35 mouse cellular contexts compared by ENCODE assay signal in the genomic region with DNA sequence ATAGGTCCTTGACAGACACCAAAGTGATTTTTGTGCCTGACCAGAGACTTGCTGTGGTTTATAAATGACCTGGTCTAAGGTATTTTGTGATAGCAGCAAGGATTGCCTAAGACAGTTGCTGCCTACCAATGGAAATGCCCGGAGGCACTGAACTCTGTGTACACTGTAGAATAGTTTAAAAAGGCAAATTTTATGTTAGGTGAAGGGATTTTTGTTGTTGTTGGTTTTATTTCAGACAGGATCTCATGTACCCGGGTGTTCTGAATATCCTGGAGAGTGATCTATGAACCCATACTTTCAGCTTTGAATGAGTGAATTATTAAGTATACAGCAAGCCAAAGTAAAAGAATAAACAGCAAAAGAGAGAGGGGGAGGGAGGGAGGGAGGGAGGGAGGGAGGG. TPM values are rescaled to one million over a fixed set of nuclear protein-coding genes. Genes with fewer than 3 reads are reported as not detected.
"Had no signal": no experiment of that assay in that cellular context is flagged by ENCODE, and none has a peak within 500 bp of the region (broad histone marks: within the 10 kb centered on the region; RNA-seq: fewer than 3 reads in every experiment).

No protein-coding gene starts in this region.

- H3K9ac ChIP-seq: limb, embryonic 12.5 days; limb, embryonic 13.5 days; limb, embryonic 15.5 days; liver, embryonic 12.5 days; liver, embryonic 13.5 days; liver, embryonic 14.5 days; liver, embryonic 15.5 days; liver, postnatal 0 days; lung, embryonic 14.5 days; lung, embryonic 15.5 days; midbrain, embryonic 12.5 days; midbrain, embryonic 13.5 days; midbrain, embryonic 15.5 days; neural tube, embryonic 12.5 days; neural tube, embryonic 13.5 days had no signal

- H3K4me1 ChIP-seq: limb, embryonic 12.5 days; limb, embryonic 13.5 days; limb, embryonic 15.5 days; liver, embryonic 12.5 days; liver, embryonic 13.5 days; liver, embryonic 15.5 days; lung, embryonic 15.5 days; midbrain, embryonic 10.5 days; midbrain, embryonic 12.5 days; midbrain, embryonic 13.5 days; midbrain, embryonic 15.5 days; neural tube, embryonic 12.5 days; neural tube, embryonic 13.5 days had no signal

- H3K4me2 ChIP-seq: limb, embryonic 12.5 days; limb, embryonic 13.5 days; limb, embryonic 15.5 days; liver, embryonic 12.5 days; liver, embryonic 13.5 days; liver, embryonic 15.5 days; lung, embryonic 14.5 days; lung, embryonic 15.5 days; midbrain, embryonic 11.5 days; midbrain, embryonic 12.5 days; midbrain, embryonic 13.5 days; midbrain, embryonic 15.5 days; neural tube, embryonic 12.5 days; neural tube, embryonic 13.5 days had no signal

- ATAC-seq: liver, embryonic 12.5 days; liver, postnatal 0 days; lung, postnatal 0 days; midbrain, embryonic 13.5 days; midbrain, embryonic 15.5 days; midbrain, embryonic 16.5 days had no signal

- H3K9me3 ChIP-seq: limb, embryonic 10.5 days; limb, embryonic 13.5 days; limb, embryonic 15.5 days; liver, embryonic 12.5 days; liver, embryonic 13.5 days; liver, embryonic 15.5 days; lung, embryonic 15.5 days; megakaryocyte, embryonic 14.5 days; midbrain, embryonic 10.5 days; midbrain, embryonic 12.5 days; midbrain, embryonic 13.5 days; midbrain, embryonic 15.5 days; neural tube, embryonic 12.5 days; neural tube, embryonic 13.5 days had no signal

- H3K4me3 ChIP-seq: limb, embryonic 10.5 days; limb, embryonic 12.5 days; limb, embryonic 13.5 days; limb, embryonic 15.5 days; liver, embryonic 12.5 days; liver, embryonic 13.5 days; liver, embryonic 15.5 days; lung, embryonic 15.5 days; megakaryocyte, embryonic 14.5 days; midbrain, embryonic 10.5 days; midbrain, embryonic 12.5 days; midbrain, embryonic 13.5 days; midbrain, embryonic 15.5 days; myocyte; neural tube, embryonic 12.5 days; neural tube, embryonic 13.5 days had no signal

- DNase-seq: left cerebral cortex, postnatal 4 days; liver; liver, embryonic 13.5 days; liver, postnatal 0 days; lung, adult 18-20 months; lung, adult 2 months; lung, embryonic 14.5 days; lung, postnatal 10 days; lung, postnatal 14 days; lung, postnatal 36 days; lung, postnatal 4 days; midbrain, embryonic 14.5 days had no signal

- H3K36me3 ChIP-seq: limb, embryonic 10.5 days; limb, embryonic 12.5 days; limb, embryonic 13.5 days; limb, embryonic 15.5 days; liver, embryonic 12.5 days; liver, embryonic 13.5 days; liver, embryonic 15.5 days; lung, embryonic 15.5 days; midbrain, embryonic 10.5 days; midbrain, embryonic 12.5 days; midbrain, embryonic 13.5 days; midbrain, embryonic 15.5 days; neural tube, embryonic 12.5 days; neural tube, embryonic 13.5 days had no signal

- H3K27ac ChIP-seq: limb, embryonic 10.5 days; limb, embryonic 12.5 days; limb, embryonic 13.5 days; limb, embryonic 15.5 days; liver, embryonic 12.5 days; liver, embryonic 13.5 days; liver, embryonic 14.5 days; liver, embryonic 15.5 days; lung, embryonic 15.5 days; macrophage; midbrain, embryonic 10.5 days; midbrain, embryonic 12.5 days; midbrain, embryonic 13.5 days; midbrain, embryonic 15.5 days; neural tube, embryonic 12.5 days; neural tube, embryonic 13.5 days had no signal

- H3K27me3 ChIP-seq: midbrain, embryonic 13.5 days; midbrain, embryonic 15.5 days had no signal

RNA-seq across cellular contexts. Expression of gene Alpl, which starts 28.7 kb away (rescaled TPM):
- total RNA-seq: megakaryocyte progenitor cell, adult 5-6 weeks; megakaryocyte-erythroid progenitor cell, adult 5-6 weeks; monocyte, adult 5-6 weeks had no signal
- polyA plus RNA-seq: macrophage had no signal
